Mouse (Mus musculus) adrenal gland, postnatal 36 days (tissue): ENCODE data around the gene Mast1. TPM values are rescaled to one million over a fixed set of nuclear protein-coding genes. Genes with fewer than 3 reads are reported as not detected.

Experiments
- DNase-seq, 2 experiments: peaks; one replicate each; pipeline ENCODE4 v3.0.0; 2021; ENCODE audit warnings: mixed read lengths in 1 of 2
- total RNA-seq, 2 experiments: library from RNA; stranded (reverse); gene quantifications; 2 replicates each; pipeline ENCODE4 v1.2.3; 2021

The Mast1 gene
- total RNA-seq, 2 experiments from 2014 or later = 1.0 to 1.3 TPM

DNA sequence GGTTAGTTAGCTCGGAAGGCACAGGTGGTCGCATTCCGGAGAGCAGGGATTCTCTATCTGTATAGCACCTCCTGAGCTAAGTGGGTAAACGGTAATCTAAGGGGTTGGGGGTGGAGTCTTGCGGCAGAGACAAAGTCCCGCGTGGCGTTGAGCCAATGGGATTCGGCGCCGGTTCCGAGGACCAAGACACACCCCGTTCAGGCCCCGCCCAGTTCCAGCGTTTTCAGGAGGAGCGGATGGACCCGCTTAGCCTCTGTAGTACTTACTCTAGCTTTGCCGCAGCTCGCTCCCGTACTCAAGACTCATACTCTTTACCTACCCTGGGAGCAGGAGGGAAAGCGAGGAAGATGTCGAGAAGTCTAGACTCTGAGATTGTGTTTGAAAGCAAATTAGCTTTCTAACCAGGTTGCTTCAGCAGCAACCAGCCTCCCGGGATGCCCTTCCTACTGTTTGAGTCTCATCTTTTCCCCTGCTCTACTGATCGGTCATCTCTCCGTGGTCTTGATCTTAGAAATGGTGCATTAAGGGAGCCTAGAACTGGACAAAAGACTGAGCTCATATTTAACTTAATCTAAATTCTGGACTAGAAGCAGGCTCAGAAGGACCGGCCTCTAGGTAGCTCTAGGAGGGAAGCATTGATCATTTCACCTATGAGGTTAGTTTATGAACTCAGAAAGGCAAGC lies 7.5 kb upstream of the Mast1 start:
- DNase-seq = peak; percentile 42 to 59

DNA sequence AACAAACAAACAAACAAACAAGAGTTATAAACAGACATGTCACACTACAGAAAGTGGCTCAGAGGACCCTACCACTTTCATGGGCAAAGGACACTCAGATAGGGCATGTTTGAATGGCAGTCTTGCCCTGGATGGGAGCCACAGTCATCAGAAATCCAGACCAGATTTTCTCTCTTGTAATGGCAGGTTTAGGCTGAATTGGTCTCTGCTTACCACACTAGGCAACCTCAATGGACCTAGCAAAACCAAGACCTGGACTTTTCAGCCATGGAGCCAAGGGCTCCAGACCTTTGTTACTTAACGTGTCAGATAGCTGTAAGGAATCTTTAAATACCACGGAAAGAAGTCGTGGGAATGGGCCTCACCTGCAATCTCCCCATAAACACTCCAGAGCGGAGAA lies 6.5 kb upstream of the Mast1 start:
- DNase-seq = no peak

DNA sequence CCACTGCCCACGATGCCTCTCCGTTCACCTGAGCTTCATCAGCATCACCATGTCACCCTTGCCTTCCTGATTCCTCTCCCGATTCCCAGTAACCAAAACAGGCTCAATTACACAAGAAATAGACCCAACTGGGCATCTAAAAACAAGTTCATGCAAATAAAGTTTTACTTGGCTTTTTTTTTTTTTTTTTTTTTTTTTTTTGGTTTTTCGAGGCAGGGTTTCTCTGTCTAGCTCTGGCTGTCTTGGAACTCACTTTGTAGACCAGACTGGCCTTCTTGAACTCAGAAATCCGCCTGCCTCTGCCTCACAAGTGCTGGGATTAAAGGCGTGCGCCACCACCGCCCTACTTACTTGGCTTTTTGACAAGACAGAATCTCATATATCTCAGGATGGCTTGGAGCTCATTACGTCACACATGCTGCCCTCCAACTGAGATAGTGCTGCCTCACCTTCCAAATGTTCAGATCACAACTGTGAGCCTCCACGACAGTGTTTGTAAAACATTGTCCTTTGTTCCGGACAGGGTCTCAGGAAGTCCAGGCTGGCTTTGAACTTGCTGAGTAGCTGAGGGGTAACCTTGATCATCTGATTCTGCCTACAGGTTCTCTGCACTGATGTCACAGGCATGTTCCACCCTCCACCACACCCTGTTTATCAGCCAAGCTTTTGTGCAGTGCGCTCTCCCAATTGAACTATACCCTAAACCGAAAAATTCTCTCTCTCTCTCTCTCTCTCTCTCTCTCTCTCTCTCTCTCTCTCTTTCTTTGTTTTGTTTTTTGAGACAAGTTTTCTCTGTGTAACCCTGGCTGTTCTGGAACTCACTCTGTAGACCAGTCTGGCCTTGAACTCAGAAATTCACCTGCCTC lies 694 bp upstream of the Mast1 start:
- DNase-seq = no peak

DNA sequence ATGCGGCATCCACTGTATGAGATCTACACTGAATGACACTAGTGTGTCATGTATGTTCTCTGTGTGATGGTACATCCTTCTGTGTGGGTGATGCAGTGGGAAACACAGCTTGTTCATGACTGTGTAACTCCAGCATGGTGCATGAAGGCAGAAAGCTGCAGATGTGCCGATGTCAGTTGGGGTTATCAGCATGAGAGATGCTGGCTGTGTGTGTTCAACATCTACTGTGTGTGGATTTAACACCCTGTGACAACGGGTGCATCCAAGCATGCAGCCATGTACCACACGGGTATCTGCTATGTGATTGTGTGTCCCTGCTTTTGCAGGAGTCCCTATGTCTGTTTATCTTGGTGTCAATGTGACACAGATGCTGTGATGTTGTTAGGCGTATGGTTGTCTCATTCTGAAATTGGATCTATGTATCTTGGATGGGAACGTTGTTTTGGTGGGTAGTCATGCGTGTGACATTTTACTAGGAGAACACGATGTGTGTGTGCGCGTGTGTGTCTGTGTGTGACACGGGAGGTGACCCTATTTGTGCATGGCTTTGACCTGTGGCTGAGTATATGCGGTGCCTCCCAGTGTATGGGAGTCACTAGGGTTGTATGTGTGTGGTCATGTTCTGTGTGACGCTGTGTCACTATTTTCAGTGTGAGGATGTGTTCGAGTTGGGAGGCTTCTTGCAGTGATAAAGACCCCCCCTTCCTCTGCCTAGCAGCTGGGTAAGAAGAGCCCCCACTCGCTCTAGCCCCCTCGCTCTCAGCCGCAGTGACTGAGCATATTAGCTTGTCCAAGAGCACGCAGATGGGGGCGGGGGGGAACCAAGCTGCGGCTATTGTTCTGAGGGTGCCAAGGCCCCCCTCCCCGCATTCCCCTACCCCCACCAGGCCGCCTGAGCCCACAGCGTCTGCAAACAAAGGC lies 858 bp downstream of the Mast1 start:
- DNase-seq = no peak

DNA sequence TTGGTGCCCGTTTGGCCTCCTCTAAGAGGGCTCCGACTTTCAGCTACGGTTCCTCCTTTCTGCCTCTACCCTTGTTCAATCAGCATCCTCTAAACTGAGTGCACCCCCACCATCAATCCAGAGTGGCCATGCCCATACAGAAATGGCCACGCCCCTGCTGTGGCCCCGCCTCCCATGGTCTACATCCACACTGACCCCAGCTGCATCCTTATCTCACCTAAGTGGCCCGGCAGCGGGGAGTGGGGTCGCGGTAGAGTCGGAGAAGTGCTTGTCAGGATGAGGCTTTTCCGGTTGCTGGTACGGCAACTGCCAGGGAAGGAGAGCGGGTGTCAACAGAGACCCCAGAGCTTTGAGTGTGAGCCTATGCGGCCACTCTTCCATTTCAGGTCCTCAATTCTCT lies 1.7 kb downstream of the Mast1 start:
- DNase-seq = no peak

DNA sequence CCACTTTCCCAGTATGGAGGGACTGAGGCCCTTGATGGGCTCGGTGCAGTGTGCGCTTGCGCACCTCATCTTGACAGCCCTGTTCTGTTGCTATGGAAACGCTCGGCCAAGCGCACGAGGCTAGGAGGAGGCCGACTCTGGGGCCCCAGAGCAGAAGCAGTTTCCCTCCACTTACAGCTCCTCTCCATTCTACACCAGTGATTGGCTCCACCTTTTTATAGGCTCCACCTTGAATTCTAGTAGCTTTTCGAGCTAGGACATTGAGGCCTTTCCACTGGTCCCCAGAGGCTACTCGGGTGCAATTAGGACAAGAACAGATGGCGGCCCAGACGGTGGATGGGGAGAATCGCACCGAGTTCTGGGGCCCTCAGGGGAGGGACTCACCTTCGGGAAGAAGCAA lies 2.3 kb downstream of the Mast1 start:
- DNase-seq = no peak

DNA sequence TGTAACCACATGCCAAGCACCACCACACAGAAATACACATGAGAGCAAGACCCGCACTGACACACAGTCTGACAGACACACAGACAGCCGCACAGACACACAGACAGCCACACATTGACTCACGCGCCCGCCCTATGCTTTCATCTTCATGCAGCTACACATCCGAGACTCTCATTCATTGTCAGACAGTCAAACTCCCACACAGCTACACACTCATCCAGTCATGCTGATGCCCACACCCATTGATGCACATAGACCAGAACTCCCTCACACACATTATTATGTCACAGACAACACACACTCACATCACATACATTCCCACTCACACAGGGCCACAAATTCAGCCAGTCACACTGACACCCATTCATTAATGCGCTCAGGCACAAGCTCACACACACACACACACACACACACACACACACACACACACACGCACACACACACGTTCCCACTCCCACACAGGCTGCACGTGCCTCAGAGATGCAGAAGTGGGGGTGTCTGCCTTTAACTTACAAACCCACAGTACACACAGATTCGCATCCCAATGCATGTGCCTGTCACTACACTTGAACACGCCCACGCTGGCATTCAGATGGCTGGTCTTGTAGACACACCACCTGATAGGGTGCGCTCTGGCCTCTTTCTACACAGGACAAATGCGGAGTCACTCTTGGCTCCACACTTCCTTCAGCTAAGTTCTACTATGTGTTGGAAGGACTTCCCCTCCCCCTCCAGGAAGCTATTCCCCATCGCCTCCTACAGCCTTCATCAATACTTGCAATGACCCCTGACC lies 3.2 kb downstream of the Mast1 start:
- no peak for DNase-seq

DNA sequence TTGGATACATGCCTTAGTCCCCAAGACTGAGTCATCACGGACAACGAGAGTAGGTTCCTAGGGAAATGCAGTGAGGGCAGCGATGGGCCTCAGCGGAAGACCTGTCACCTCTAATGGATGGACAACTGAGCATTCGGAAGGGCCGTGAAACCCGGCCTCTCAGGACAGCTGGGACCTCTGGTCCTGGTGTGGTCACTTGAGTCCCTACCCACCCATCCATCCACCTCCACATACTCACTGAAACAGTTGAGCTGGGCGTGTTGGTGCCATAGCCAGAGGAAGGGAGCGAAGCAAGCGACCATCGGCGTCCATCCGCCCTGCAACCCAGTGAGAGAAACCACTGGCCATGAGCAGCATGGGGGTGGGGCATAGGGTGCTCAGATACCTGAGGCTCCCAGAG lies 6.6 kb downstream of the Mast1 start:
- DNase-seq = no peak

DNA sequence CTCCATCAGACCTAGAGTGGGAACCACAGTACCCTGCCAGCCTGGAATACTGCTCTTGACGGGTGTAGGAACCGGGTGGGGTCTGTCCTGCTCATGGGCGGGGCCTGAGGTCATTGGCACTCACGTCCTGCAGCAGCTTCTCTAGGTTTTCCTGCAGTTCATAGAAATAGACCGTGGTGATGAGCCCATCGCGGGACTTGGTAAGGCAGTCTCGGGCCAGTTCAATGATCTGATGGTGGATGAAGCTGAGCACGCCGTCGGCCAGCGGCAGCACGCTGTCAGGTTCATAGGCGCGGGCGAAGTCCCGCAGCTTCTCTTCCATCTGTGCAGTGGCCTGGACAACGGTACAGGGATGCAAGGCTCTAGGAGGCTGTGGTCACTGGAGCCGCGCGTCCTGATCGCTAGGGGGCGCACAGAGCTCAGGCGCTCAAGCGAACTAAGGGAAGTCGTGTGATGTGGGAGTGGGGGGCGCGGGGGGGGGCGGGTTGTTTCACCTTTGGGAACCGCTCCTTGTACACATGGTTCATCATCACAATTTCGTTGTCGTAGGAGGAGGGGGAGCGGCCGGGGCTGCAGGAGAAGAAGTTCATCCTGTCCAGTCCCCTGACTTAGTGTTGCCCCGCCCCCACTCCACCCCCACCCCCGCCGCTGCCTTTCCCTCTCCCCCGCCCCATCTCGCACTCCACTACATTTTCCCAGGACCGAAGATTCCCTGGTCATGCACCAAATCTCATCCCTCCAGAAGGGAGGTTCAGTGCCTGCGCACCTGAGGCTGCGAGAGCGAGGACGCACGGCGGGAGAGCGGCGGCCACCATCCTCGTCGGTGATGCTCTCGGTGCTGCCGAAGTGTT lies 8.5 kb downstream of the Mast1 start:
- peak; percentile 79 to 85 for DNase-seq

DNA sequence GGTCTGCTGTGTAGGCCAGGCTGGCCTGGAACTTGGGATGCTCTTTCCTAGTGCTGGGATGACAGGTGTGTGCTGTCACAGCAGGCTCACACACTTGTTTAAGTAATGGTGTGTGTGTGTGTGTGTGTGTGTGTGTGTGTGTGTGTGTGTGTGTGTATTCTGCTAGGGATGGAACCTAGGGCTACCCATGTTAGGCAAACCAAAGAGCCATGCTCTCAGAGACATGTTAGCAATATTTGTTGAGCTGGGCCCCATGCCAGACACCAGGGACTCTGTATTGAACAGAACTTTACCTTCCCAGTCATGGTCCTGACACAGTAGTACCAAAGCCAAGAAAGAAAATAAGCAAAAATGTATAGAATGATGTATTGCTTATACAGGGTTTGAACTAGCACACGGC lies 9.6 kb downstream of the Mast1 start:
- DNase-seq = no peak

DNA sequence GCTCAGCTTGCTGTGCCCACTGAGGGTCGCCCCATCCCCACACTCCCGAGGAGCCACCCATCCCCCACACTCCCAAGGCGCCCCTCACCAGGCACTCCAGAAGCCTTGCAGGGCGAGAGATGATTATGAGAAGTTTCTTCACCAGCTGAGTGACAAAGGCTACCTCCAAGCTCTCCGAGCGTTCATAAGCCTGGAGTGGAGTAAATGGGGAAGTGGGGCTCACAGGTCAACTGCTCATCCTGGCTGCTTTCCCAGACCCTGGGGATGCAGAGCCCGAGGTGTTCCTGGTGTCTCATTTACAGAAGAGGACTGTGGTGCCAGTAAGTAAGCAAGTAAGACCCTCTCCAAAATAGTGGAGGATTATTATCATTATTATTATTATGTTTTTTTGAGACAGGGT lies 11.6 kb downstream of the Mast1 start:
- no peak for DNase-seq

DNA sequence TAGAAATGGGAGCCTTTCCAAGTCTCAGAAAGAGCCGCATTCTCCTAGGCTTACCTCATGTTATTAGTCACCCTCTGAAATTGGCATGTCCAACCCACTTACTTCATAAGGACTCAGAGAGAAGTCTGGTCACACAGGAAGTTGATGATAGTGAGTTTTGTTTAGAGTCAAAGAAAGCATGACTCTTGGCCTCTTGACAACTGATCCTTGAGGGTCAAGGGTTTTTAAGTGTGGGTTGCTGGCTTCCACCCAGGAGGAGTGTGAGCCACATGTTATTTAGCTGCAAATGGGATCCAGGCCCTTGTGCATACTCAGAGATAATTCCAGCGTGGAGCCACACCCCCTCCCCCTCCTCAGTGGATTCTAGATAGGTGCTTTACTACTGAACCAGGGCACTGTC lies 15.6 kb downstream of the Mast1 start:
- DNase-seq = no peak

DNA sequence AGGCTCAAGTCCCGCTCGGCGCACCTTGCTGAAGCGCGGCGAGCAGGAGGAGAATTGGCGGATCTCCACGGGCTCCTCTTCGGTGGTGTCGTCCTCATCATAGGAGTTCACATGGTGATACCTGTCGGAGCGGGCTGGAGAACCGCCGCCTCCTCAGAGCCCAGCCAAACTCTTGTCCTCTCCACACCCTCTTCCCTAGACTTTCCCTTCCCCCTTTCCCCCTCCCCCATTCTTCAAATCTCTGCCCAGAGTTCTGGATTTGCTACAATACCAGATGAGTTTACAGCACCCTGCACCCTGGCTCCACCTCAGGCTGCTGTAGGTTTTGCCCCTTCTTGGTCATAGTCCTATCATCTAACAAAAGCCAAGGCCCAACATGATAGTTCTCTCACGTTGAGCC lies 18.5 kb downstream of the Mast1 start:
- DNase-seq = no peak

DNA sequence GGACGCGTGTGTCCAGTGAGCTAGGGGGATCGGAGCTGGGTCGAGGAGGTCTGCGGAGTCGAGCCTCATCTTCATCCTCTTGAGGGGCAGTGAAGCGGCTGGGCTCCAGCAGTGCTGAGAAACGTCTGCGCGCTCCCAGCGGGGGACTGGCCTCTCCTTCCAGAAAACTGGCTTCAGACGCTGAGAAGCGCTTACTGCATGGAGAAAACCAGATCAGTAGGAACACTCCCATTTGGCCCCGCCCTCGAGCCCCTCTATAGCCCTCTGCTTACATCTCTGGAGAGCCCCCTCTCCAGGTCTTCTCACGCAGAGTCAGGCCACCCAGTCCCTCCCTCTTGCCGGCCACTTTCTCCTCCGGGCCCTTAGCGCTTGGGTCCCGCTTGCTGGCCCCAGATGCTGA lies 19.4 kb downstream of the Mast1 start:
- DNase-seq = no peak

DNA sequence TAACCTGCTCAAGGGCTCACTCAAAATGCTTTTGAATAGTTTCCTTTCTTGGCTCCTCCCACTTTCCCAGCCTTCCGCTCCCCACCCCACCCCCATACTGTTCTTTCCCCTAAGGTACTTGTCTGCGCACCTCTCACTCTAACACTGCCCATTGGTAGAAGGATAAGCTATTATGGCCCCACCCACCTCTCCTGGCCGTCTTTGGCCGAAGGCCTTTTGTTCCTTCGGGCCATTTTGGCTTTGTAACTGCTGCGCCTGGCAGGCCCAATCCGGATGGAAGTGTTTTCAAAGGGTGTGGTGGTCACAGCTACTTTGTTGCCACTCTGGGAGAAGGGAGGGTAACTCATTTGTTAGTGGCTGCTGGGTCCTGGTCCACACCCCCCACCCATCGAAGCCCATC lies 21.9 kb downstream of the Mast1 start:
- no peak for DNase-seq

DNA sequence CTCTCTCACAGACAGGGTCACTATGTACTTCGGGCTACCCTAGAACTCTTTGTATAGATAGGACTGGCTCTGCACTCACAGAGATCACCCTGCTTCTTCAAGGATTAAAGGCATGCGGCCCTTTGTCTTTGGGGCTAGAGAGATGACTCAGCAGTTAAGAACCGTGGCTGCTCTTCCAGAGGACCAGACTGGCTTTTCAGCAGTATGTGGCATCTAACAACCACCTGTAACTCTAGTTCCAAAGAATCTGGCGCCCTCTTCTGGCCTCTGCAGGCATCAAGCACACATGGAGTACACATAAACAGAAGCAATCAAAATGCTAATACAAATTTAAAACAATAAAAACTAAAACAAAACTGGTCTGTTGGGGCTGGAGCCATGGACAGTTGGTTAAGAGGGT lies 23.2 kb downstream of the Mast1 start:
- no peak for DNase-seq

DNA sequence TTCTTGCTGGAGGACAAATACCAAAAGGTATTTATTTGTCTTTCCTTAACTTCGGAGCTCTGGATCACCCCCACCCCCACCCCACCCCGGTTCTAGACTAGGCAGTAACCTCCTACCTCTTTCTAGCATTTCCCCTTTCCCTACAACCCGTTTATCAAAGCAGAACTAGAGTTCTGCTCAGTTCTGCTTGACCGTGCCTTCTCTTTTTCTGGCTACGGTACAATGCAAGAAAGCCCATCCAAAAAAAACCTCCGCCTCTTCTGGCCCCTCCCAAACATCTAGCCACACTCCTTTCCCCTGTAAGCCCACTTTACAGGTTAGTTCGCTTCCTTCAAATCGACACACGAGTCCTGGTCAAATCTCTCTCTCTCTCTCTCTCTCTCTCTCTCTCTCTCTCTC lies 23.7 kb downstream of the Mast1 start:
- no peak for DNase-seq

DNA sequence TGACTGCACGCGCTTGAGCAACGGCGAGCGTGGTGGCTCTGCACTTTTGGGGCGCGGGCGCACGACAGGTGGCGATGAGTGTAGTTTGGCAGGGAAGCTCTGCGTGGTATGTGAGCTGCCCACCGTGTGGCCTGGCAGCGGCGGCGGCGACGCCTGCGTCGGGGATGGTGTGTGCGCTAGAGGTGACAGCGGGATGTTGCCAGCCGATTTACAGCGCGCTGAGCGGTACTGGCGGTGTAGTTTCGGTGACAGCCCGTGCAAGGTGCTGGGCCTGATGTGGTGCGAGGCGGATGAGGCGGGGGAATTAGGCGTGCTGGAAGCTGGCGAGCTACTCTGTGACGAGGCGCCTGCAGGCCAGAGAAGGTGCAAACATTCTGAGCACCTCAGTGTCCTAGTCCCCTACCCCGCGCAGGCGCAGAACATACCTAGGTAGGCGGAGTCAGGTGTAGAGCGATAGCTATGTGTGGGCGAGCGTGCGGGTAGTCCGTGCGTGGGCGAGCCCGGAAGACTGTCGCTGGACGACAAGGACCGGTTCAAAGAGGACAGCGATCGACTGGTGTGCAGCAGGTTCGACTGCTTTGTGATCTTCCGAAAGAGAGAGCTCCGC lies 24.2 kb downstream of the Mast1 start:
- DNase-seq = peak; percentile 76 to 81

DNA sequence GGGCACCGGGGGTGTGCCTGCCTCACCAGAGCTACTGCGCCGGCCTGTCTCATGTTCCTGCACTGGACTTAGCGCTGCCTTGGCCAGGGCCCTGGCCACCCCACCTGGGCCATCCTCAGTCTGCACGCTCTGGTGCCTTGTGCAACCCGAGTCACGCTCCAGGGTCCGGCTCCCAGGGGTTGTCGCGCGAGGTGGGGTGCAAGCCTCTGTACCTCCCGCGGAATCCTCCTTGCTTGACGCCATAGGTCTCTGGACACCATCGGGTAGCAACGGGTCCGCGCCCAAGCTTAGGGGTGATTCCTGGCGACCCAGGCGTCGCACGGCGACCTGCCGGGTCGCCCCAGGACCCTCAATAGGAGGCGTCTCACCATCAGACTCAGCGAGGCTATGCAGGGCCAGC lies 24.8 kb downstream of the Mast1 start:
- DNase-seq = no peak

DNA sequence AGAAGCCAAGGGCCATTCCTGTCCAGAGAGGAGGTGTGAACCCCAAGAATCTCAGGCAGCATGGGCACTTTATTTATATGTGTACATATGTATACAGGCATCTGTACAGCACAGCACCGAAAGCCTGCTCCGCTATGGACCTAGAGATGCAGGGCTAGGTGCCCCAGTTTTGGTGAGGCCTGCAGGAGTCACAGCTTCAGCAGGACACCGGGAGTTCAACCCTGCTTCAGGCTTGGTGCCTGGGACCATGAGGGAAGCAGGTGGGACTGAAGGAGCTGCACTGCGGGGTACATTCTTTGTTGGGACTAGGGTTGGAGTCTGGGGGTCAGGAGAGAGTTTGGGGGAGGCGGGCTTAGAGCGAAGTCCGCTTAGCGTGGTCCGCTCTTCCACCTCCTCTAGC lies 25.3 kb downstream of the Mast1 start:
- no peak for DNase-seq

DNA sequence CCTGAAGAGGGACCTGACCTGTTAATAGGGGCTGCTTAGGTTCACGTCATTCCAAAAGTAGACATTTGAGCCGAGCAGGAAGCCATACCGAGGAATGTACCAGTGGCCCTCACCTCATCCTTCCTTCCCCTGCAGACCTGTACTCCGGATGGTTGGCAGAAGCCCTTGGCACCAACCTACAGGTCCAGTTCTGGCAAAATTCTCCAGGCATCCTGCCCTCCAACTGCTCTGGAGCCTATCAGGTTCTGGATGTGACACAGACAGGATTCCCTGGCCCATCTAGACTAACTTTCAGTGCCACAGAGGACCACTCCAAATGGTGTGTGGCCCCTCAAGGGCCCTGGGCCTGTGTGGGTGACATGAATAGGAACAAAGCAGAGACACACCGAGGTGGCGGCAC lies 26.6 kb downstream of the Mast1 start:
- DNase-seq = no peak
